Mouse (Mus musculus): Measurements from ENCODE around the gene Olfr279. TPM values are rescaled to one million over a fixed set of nuclear protein-coding genes. Genes with fewer than 3 reads are reported as not detected.
"Not testable (repeated sequence)": the region's sequence is repeated elsewhere in the genome, so short reads cannot be mapped to it uniquely, and the experiment has no call there.

Gene Olfr279
- total RNA-seq, 2 experiments from 2014 or later, result not detected

GRCm38 (mm10) chr15:98510438-98511385, 18.5 kb downstream of the Olfr279 start:
- peak; percentile 73 for DNase-seq (ENCODE audit: low spot score)

DNA sequence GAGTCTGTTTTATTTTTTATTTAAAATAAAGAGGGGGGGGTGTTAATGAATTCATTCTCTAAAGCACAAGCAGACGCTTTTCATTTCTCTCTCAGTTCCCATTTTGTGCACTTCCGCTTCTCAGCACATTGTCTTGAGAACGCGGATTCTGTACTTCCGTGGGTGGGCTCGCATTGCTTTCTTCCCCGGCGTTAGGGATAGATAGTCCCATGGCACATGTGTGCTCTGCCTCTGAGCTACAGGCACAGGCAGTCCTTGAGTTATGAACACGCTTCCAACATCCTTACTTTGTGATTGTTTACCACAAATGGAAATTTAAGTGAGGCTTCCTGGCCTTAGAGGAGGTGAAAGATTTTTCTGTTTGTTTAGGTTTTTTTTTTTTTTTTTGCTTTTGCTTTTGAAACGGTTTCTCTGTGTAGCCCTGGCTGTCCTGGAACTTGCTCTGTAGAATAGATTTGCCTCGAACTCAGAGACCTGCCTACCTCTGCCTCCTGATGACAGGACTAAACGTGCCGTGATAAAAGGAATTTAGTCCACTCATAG, 19.3 kb downstream of the Olfr279 start:
- no peak for DNase-seq (ENCODE audit: low spot score)

DNA sequence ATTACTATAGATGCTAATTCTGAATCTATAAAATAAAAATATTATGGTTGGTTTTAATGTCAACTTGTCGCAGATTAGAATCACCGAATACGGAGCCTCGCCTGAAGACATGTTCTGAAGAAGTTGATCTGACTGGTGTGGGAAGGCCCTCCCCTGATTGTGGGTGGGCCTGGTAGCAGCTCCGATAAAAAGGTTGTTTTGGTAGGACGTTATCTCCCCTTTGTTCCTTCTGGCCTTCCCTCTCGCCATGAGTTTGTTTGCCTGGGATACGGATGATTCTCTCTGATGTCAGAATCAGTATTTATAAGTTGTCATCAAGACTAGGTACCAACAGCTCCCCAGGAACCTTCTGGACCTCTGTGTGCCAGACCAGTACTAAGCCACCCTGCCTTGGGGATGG, 20.0 kb downstream of the Olfr279 start:
- DNase-seq (ENCODE audit: low spot score), result no peak

DNA sequence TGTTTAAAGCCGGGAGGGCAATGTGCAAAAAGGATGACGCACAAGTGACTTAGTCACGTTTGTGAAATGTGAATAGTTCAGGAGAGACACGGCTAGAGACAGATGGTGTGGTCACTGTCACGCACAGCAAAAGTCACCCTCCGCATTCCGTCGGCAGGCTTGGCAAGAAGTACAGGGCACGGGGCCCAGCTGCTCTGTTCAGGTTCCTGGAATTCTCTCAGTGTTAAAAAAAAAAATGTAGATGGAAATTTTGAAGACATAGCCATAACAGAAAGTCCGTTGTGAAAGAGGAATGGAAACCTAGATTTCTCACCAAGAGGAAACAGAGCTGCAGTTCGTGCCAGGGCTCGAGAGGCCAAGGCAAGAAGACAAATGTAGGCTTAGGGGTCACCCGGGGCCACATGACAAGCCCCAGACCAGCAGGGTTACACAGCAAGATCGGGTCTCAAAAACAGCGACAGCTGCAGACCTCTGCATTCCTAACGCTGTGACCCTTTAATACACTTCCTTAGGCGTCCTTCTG, 20.7 kb downstream of the Olfr279 start:
- peak; percentile 48 for DNase-seq (ENCODE audit: low spot score)

GRCm38 (mm10) chr15:98513676-98514075, 21.5 kb downstream of the Olfr279 start:
- not testable (repeated sequence) for DNase-seq (ENCODE audit: low spot score)

DNA sequence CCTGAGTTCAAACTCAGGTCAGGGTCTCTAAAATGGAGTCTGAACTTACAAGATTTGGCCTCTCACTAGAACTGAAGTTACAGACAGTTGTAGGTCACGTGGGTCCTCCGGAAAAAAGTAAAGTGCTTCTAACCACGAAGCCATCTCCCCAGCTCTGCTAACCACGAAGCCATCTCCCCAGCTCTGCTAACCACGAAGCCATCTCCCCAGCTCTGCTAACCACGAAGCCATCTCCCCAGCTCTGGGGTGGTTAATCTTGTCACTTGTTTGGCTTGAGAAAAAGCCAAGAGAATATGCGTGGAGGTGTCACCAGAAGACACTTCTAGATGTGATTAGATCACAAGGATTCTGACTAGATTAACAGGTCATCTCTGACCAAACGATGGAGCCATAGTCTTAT, 21.9 kb downstream of the Olfr279 start:
- DNase-seq (ENCODE audit: low spot score), result no peak

DNA sequence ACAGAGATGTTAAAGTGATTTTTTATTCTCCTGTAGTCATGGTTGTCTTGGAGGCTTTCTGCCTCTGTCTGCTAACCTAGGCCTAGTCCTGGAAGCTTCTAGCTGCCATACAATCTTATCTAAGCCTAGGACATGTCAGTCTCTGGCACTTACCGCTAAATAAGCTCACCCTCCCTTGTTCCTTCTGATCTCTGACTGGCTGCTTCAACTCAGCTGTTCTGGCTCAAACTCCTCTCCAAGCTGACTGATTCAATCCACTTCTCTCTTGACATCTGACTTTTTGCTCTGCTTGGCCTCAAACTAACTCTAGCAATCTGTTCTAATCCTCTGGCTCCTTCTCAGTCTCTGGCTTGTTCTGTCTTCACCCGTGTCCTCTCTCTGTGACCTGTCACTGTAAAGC, 22.6 kb downstream of the Olfr279 start:
- not testable (repeated sequence) for DNase-seq (ENCODE audit: low spot score)

GRCm38 (mm10) chr15:98517380-98518355, 25.5 kb downstream of the Olfr279 start:
- peak; percentile 66 for DNase-seq (ENCODE audit: low spot score)

GRCm38 (mm10) chr15:98521245-98521644, 29.0 kb downstream of the Olfr279 start:
- no peak for DNase-seq (ENCODE audit: low spot score)

DNA sequence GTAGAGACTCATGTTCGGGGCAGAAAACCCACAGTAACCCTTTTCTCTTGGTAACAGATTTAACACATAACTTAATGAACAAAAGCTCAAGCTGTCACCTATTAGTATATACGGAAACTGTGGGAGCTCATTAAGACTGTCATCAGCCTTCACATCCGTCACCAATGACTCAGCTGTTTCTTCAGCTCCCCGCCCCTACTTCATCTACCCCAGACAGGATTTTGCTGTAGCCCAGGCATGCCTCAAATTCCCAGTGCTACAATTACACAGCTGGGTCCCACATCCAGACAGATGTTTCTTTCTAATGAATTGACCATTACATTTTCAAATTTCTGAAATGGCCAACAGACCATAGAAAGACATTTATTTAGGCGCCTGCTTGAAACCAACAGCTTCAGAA, 33.9 kb downstream of the Olfr279 start:
- no peak for DNase-seq (ENCODE audit: low spot score)

GRCm38 (mm10) chr15:98527056-98527771, 35.0 kb downstream of the Olfr279 start:
- DNase-seq (ENCODE audit: low spot score), result no peak

DNA sequence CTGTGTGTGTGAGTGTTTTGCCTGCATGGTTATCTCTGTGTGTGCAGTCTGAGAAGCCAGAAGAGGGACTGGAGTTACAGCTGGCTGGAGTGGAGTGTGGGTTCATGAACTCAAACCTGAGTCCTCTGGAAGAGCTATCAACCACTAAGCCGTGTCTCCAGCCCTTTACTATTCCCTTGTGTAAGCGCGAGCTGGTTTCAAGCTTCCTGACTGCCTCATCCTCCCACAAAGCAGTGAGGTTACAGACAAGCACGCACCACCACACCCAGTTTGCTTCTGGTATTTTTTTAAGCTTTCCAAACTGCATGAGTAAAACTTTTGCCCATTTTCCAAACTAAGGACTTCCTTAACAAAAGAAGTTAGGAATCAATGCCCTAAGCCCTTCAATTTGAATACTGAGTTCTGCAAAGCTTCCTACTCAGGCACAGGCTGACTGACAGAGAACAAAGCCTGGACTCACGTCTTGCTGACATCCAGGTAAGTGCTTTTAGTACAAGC, 35.9 kb downstream of the Olfr279 start:
- DNase-seq (ENCODE audit: low spot score), result no peak

DNA sequence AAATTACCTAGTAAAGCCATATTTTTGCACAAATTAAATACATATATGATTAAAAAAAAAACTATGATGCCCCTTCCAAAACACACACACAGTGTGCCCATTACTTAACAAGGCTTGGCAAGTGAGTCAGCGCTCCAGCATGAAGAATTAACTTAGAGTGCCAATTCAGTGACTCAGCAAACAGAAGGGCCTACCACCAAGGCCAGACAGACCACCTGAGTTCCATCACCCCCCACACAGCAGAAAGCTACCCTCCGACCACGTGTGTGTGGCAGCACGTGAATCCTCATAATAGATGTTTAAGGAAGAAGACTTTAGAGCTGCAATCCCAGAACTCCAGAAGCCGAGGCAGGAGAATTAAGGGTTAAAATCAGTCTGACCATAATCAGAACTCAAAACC, 40.1 kb downstream of the Olfr279 start:
- no peak for DNase-seq (ENCODE audit: low spot score)

DNA sequence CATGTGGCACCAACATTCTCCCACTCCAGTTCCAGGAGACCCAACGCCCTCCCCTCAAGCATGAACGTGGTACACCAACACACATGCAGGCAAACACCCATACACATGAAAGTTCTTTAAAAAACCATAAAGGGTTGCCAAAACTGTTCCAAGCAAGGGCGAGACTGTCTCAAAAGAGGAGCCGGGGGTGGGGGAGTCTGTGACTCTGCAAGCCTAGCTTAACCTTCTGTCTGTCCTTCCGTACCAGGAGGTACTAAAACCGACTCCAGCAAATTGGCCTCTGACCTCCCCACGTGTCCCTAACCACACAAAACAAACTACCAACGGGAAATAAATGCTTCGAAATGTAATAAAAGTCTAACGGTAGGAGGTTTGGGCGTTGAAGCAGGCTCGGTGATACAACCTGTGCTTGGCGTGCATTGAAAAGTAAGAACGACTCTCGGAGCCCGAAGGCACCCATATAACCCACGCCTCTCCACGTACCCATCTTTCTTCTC, 40.9 kb downstream of the Olfr279 start:
- no peak for DNase-seq (ENCODE audit: low spot score)

- DNase-seq (ENCODE audit: low spot score), result peak; percentile 99
Measured at GRCm38 (mm10) chr15:98533881-98534627, 41.9 kb downstream of the Olfr279 start, which contains the start of gene Kansl2. Kansl2 (minus strand) TSS chr15:98534264.

- DNase-seq (ENCODE audit: low spot score), result no peak
Measured at GRCm38 (mm10) chr15:98535921-98536320, 43.7 kb downstream of the Olfr279 start.

- no peak for DNase-seq (ENCODE audit: low spot score)
Measured at GRCm38 (mm10) chr15:98536828-98537510, 44.8 kb downstream of the Olfr279 start.

DNA sequence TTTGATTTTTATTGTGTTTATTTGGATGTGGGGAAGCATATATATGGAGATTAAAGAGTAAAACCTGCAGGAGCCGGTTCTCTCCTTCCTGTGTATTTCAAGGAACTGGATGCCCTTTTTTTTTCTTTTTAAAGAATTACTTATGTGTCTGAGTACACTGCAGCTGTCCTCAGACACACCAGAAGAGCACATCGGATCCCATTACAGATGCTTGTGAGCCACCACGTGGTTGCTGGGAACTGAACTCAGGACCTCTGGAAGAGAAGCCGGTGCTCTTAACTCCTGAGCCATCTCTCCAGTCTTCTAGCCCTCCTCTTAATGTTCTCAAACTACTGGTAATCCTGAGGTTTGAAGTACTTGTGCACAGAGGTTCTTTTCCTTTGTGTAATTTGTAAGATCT, 45.7 kb downstream of the Olfr279 start:
- DNase-seq (ENCODE audit: low spot score), result no peak

DNA sequence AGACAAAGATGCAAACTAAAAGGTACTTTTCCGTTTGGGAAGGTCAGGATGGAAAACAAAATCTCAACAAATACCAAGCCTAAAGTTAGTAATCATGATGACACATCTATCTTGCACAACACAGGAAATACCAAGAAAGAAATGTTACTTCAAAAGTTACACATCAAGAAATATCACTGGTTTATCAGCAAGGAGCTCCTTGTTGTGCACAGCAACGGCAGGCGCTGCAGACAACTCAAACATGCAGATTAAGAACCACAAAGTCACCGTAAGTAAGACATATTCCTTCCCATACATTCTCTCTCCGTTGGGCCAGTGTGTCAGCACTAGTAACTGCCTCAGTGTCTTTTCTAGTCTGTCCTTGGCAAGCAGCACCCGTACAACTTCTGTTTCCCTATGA, 48.9 kb downstream of the Olfr279 start:
- DNase-seq (ENCODE audit: low spot score), result no peak

All from gastrocnemius, adult 18-20 months (tissue).